Mouse (Mus musculus) midbrain, embryonic 15.5 days (tissue): ENCODE results near the gene Slc22a15. TPM values are rescaled to one million over a fixed set of nuclear protein-coding genes. Genes with fewer than 3 reads are reported as not detected.

Source experiments
- ATAC-seq: fragments of 200-750 bp; cut with Nextera tagmentation; replicated peaks from 2 replicates; pipeline ENCODE4 v1.8.0; 2017; ENCODE audit warnings: moderate TSS enrichment
- H3K27ac ChIP-seq: fragments of 300-500 bp; sonication (generic); 2 replicates; pipeline ENCODE4 v1.5.1; 2015; ENCODE audit warnings: mild to moderate bottlenecking, inconsistent platforms
- H3K27me3 ChIP-seq: fragments of 300-500 bp; sonication (generic); replicated peaks from 2 replicates; pipeline ENCODE4 v1.6.1; 2015; ENCODE audit warnings: inconsistent platforms
- H3K36me3 ChIP-seq: fragments of 300-500 bp; sonication (generic); replicated peaks from 2 replicates; pipeline ENCODE4 v1.6.1; 2015; ENCODE audit warnings: inconsistent platforms
- H3K4me1 ChIP-seq: fragments of 300-500 bp; sonication (generic); 2 replicates; pipeline ENCODE4 v1.6.1; 2015; ENCODE audit warnings: inconsistent platforms
- H3K4me2 ChIP-seq: fragments of 300-500 bp; sonication (generic); 2 replicates; pipeline ENCODE4 v1.6.1; 2015; ENCODE audit warnings: inconsistent platforms, mild to moderate bottlenecking, moderate library complexity
- H3K4me3 ChIP-seq: fragments of 300-500 bp; sonication (generic); 2 replicates; pipeline ENCODE4 v1.5.1; 2015; ENCODE audit warnings: mild to moderate bottlenecking, inconsistent platforms
- H3K9ac ChIP-seq: fragments of 300-500 bp; sonication (generic); 2 replicates; pipeline ENCODE4 v1.6.1; 2015; ENCODE audit warnings: mild to moderate bottlenecking, inconsistent platforms
- H3K9me3 ChIP-seq: fragments of 300-500 bp; sonication (generic); 2 replicates; pipeline ENCODE4 v1.6.1; 2016; ENCODE audit warnings: inconsistent platforms
- WGBS: fragments of 180-500 bp; shearing (Covaris S2); methylation state at CpG from one replicate; pipeline ENCODE4 v1.1.7; 2015; ENCODE audit warnings: mixed read lengths; 5-methylcytosine and 5-hydroxymethylcytosine counted together
- polyA plus RNA-seq: library from polyadenylated mRNA; unstranded; fragments of >200 nt; fragmentation: Nextera tagmentation; extraction: Ambion mirVana; gene quantifications from 2 replicates; pipeline ENCODE4 v1.2.1, GENCODE M21; 2015

Gene Slc22a15
- polyA plus RNA-seq, 1 experiment from 2014 or later, result 7.6 TPM

- no peak for ATAC-seq
- 0 out of 2 replicates have a peak, but pooled peaks cover 2% of the 10 kb centered on the region for H3K4me1 ChIP-seq
- no peaks in the 10 kb centered on the region; the same call in 1 of the 2 replicates for H3K36me3 ChIP-seq
- no peak overlapping the region for H3K4me3 ChIP-seq
- H3K9ac ChIP-seq, result no peak overlapping the region
- no peak overlapping the region for H3K4me2 ChIP-seq
- 76% methylated on average over 9 of the region's 9 CpGs for WGBS
- H3K9me3 ChIP-seq, result no peaks in the 10 kb centered on the region
- no peak overlapping the region for H3K27ac ChIP-seq
- no peaks in the 10 kb centered on the region for H3K27me3 ChIP-seq
These were observed 42.5 kb downstream of the Slc22a15 start for GRCm38 (mm10) chr3:101881721-101882120.

GRCm38 (mm10) chr3:101880818-101881217 lies 43.4 kb downstream of the Slc22a15 start:
- ATAC-seq, result no peak
- WGBS, result 79% methylated on average over 6 of the region's 6 CpGs
- Histone ChIP-seq H3K9me3 (no peaks in the 10 kb centered on the region), H3K4me3 (no peak overlapping the region), H3K4me2 (no peak overlapping the region), H3K9ac (no peak overlapping the region), H3K27me3 (no peaks in the 10 kb centered on the region), H3K27ac (no peak overlapping the region), H3K4me1 (0 out of 2 replicates have a peak, but pooled peaks cover 2% of the 10 kb centered on the region), H3K36me3 (no peaks in the 10 kb centered on the region; the same call in 1 of the 2 replicates)

- no peaks in the 10 kb centered on the region for H3K27me3 ChIP-seq
- H3K4me2 ChIP-seq, result no peak overlapping the region
- no peaks in the 10 kb centered on the region for H3K9me3 ChIP-seq
- H3K4me3 ChIP-seq, result no peak overlapping the region
- H3K36me3 ChIP-seq, result no peaks in the 10 kb centered on the region; the same call in 1 of the 2 replicates
- H3K9ac ChIP-seq, result no peak overlapping the region
- H3K27ac ChIP-seq, result no peak overlapping the region
- WGBS, result 22% methylated on average over 5 of the region's 5 CpGs
- no peak for ATAC-seq
- no peaks in the 10 kb centered on the region for H3K4me1 ChIP-seq
These were observed 46.1 kb downstream of the Slc22a15 start for GRCm38 (mm10) chr3:101878136-101878535.

GRCm38 (mm10) chr3:101876459-101877285 lies 47.6 kb downstream of the Slc22a15 start:
- Histone ChIP-seq H3K4me2 (no peak overlapping the region), H3K27me3 (no peaks in the 10 kb centered on the region), H3K9ac (no peak overlapping the region), H3K4me3 (no peak overlapping the region), H3K9me3 (no peaks in the 10 kb centered on the region), H3K36me3 (no peaks in the 10 kb centered on the region; the same call in 1 of the 2 replicates), H3K4me1 (no peaks in the 10 kb centered on the region), H3K27ac (no peak overlapping the region)
- no peak for ATAC-seq
- 76% methylated on average over 7 of the region's 7 CpGs for WGBS

- H3K27ac ChIP-seq, result no peak overlapping the region
- H3K9ac ChIP-seq, result no peak overlapping the region
- H3K4me3 ChIP-seq, result no peak overlapping the region
- peak; percentile 60 for ATAC-seq
- no peaks in the 10 kb centered on the region for H3K27me3 ChIP-seq
- H3K36me3 ChIP-seq, result no peaks in the 10 kb centered on the region; the same call in 1 of the 2 replicates
- H3K9me3 ChIP-seq, result no peaks in the 10 kb centered on the region
- no peaks in the 10 kb centered on the region for H3K4me1 ChIP-seq
- WGBS, result 39% methylated on average over 10 of the region's 10 CpGs
- no peak overlapping the region for H3K4me2 ChIP-seq
These were observed 48.9 kb downstream of the Slc22a15 start for GRCm38 (mm10) chr3:101875258-101875920.

GRCm38 (mm10) chr3:101873061-101873675 lies 51.1 kb downstream of the Slc22a15 start:
- no peaks in the 10 kb centered on the region for H3K27me3 ChIP-seq
- H3K4me1 ChIP-seq, result no peaks in the 10 kb centered on the region
- H3K4me3 ChIP-seq, result no peak overlapping the region
- H3K27ac ChIP-seq, result no peak overlapping the region
- H3K9me3 ChIP-seq, result no peaks in the 10 kb centered on the region
- ATAC-seq, result no peak
- H3K4me2 ChIP-seq, result no peak overlapping the region
- no peaks in the 10 kb centered on the region for H3K36me3 ChIP-seq
- H3K9ac ChIP-seq, result no peak overlapping the region
- 77% methylated on average over 7 of the region's 7 CpGs for WGBS

GRCm38 (mm10) chr3:101871951-101872350 lies 52.3 kb downstream of the Slc22a15 start:
- no peaks in the 10 kb centered on the region for H3K9me3 ChIP-seq
- no peak overlapping the region for H3K4me3 ChIP-seq
- H3K27me3 ChIP-seq, result no peaks in the 10 kb centered on the region
- no peak overlapping the region for H3K9ac ChIP-seq
- no peaks in the 10 kb centered on the region for H3K4me1 ChIP-seq
- no peak for ATAC-seq
- no peak overlapping the region for H3K27ac ChIP-seq
- H3K36me3 ChIP-seq, result no peaks in the 10 kb centered on the region
- 90% methylated on average over 9 of the region's 9 CpGs for WGBS
- H3K4me2 ChIP-seq, result no peak overlapping the region

GRCm38 (mm10) chr3:101867001-101867421 lies 57.2 kb downstream of the Slc22a15 start:
- Histone ChIP-seq H3K4me1 (no peaks in the 10 kb centered on the region), H3K27me3 (no peaks in the 10 kb centered on the region), H3K9ac (no peak overlapping the region), H3K4me3 (no peak overlapping the region), H3K4me2 (no peak overlapping the region), H3K27ac (no peak overlapping the region), H3K36me3 (no peaks in the 10 kb centered on the region), H3K9me3 (no peaks in the 10 kb centered on the region)
- WGBS, result 61% methylated on average over 4 of the region's 4 CpGs
- ATAC-seq, result no peak

GRCm38 (mm10) chr3:101861856-101862255 lies 62.4 kb downstream of the Slc22a15 start:
- Histone ChIP-seq H3K36me3 (0 out of 2 replicates have a peak, but pooled peaks cover 5% of the 10 kb centered on the region), H3K9me3 (no peaks in the 10 kb centered on the region), H3K4me2 (no peak overlapping the region), H3K27ac (no peak overlapping the region), H3K4me1 (no peaks in the 10 kb centered on the region), H3K27me3 (no peaks in the 10 kb centered on the region), H3K4me3 (no peak overlapping the region), H3K9ac (no peak overlapping the region)
- no peak for ATAC-seq
- WGBS, result 79% methylated on average over 3 of the region's 3 CpGs

GRCm38 (mm10) chr3:101860151-101860550 lies 64.1 kb downstream of the Slc22a15 start:
- no peak overlapping the region for H3K4me2 ChIP-seq
- H3K9ac ChIP-seq, result no peak overlapping the region
- no peak for ATAC-seq
- WGBS, result 75% methylated on average over 7 of the region's 7 CpGs
- H3K27ac ChIP-seq, result no peak overlapping the region
- no peaks in the 10 kb centered on the region for H3K27me3 ChIP-seq
- no peaks in the 10 kb centered on the region for H3K4me1 ChIP-seq
- 0 out of 2 replicates have a peak, but pooled peaks cover 5% of the 10 kb centered on the region for H3K36me3 ChIP-seq
- H3K4me3 ChIP-seq, result no peak overlapping the region
- H3K9me3 ChIP-seq, result no peaks in the 10 kb centered on the region

GRCm38 (mm10) chr3:101859740-101860139 lies 64.5 kb downstream of the Slc22a15 start:
- Histone ChIP-seq H3K4me2 (no peak overlapping the region), H3K27me3 (no peaks in the 10 kb centered on the region), H3K36me3 (0 out of 2 replicates have a peak, but pooled peaks cover 5% of the 10 kb centered on the region), H3K9ac (no peak overlapping the region), H3K4me3 (no peak overlapping the region), H3K4me1 (no peaks in the 10 kb centered on the region), H3K27ac (no peak overlapping the region), H3K9me3 (no peaks in the 10 kb centered on the region)
- ATAC-seq, result no peak
- 60% methylated on average over 7 of the region's 7 CpGs for WGBS

- no peaks in the 10 kb centered on the region for H3K9me3 ChIP-seq
- no peak overlapping the region for H3K4me2 ChIP-seq
- 74% methylated on average over 1 of the region's 1 CpGs for WGBS
- H3K4me1 ChIP-seq, result no peaks in the 10 kb centered on the region
- no peak overlapping the region for H3K4me3 ChIP-seq
- no peak overlapping the region for H3K27ac ChIP-seq
- H3K36me3 ChIP-seq, result no peaks in the 10 kb centered on the region
- H3K9ac ChIP-seq, result no peak overlapping the region
- H3K27me3 ChIP-seq, result no peaks in the 10 kb centered on the region
- ATAC-seq, result no peak
These were observed 70.2 kb downstream of the Slc22a15 start for GRCm38 (mm10) chr3:101854075-101854474.
